In the genomic region with DNA sequence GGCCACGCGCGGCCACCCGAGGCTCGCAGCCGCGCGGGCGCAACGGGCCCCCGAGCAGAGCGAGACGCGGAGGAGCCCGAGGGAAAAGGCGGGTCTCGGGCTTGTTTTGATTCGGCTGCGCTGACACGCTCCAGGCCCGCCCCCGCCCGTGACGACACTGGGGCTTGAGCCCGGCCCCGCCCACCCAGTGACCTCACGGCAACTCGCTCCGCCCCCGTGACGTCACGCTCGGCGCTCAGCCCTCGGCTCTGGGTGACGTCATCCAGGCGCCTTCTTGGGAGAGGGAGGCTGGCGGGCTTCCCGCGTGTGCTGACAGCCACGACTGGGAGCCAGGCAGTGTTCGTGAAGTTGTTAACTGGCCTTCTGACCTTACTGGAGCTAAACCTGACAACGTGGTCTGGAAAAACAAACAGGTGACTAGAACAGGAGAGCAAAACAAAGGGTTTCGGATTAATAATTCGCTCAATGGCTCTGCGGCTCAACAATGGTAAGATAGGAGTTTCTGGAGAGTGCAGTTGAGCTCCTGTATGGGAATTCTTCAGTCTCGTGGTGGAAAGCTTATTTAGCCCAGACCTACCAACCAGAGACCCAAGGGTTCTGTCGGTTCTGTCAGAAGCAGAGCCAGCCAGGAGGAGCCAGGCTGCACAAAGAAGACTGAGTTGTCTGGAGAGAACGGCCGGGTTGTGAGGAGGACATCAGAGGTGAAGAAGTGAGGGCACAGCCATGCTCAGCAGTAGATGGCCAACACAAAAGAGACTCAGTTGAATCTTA, we compare ENCODE assay signal across 8 mouse cellular contexts. TPM values are rescaled to one million over a fixed set of nuclear protein-coding genes. Genes with fewer than 3 reads are reported as not detected.
A peak's percentile ranks its signal among the peaks of the same experiment; 100 is the strongest.
DNase-seq lines count a peak whose midpoint lies in the region; ATAC-seq and TF ChIP-seq lines count a peak whose summit lies in the region.

A gene (minus strand): TSS at position 108 of the 771 bp plus-strand sequence.

- DNase-seq in gastrocnemius, postnatal 10 days: peak; percentile 91
- DNase-seq in induced T-regulatory cell, adult 2 months (ENCODE audit: low read depth): peak; percentile 97
- DNase-seq in left cerebral cortex, adult 9 months (ENCODE audit: low spot score in 2 of 2): peak; percentile 36 to 79
- peak; percentile 92 for DNase-seq in right cerebral cortex, postnatal 14 days
- peak; percentile 69 to 86 for DNase-seq in urinary bladder, postnatal 36 days (ENCODE audit: low spot score in 2 of 2)

- peak; percentile 65; the same call in 1 of the 2 replicates for TF ChIP-seq POLR2A in cortical plate, adult 2 months (IDR thresholded peaks at IDR 0.05; ENCODE audit: extremely low read depth, insufficient read depth, low read length)

- no peaks in the 10 kb centered on the region; the same call in 1 of the 2 replicates for H3K4me1 ChIP-seq in cortical plate, adult 2 months (ENCODE audit: control insufficient read depth, insufficient read depth, low read length)

- H3K4me3 ChIP-seq in cortical plate, adult 2 months (ENCODE audit: insufficient read depth, low read length): peak within 1 kb of the TSS; percentile 20

- no peak for TF ChIP-seq CTCF in cortical plate, adult 2 months (IDR thresholded peaks at IDR 0.05; ENCODE audit: extremely low read depth, insufficient read depth, low read length)

- peak; percentile 80 for ATAC-seq in activated CD4-positive, CD25-positive, alpha-beta regulatory T cell, adult 4 months
- peak; percentile 80 for ATAC-seq in megakaryocyte progenitor cell, adult 5-6 weeks (replicated peaks; ENCODE audit: poor library complexity)

- H3K27ac ChIP-seq in cortical plate, adult 2 months (ENCODE audit: insufficient read depth, low read length): peak within 1 kb of the TSS; percentile 86; the same call in 1 of the 2 replicates

RNA-seq across cellular contexts. Expression of the gene that starts here (rescaled TPM):
- 10 to 100 TPM; 21.3 to 22.3 TPM for polyA plus RNA-seq in activated CD4-positive, CD25-positive, alpha-beta regulatory T cell, adult 4 months (2017; shearing (Covaris generic))
- polyA plus RNA-seq in cortical plate, adult 2 months (2012; rRNA removed): 16.7 and 17.1 TPM in 2 replicates
- 10 to 100 TPM; 19.3 to 22.7 TPM for total RNA-seq in gastrocnemius, postnatal 10 days (2021)
- total RNA-seq in megakaryocyte progenitor cell, adult 5-6 weeks (2015): 15.7 and 17.2 TPM in 2 replicates
- 25.6 and 38.0 TPM in 2 replicates for total RNA-seq in megakaryocyte progenitor cell, adult 5-6 weeks (2017)

Comparison
In these comparisons a context has a peak if more than half of its experiments do, and no peak if none do; other contexts are left out.
1. Peak in every context shown above with its lines: DNase-seq, ATAC-seq, H3K4me3 ChIP-seq and H3K27ac ChIP-seq.